Mouse (Mus musculus) G1E (cell line): ENCODE data around the gene Tnnt3.

Experiments used
- CTCF ChIP-seq: IDR thresholded peaks from 2 replicates; pipeline ENCODE4 v1.5.1; 2012; ENCODE audit warnings: low read depth, low read length, inconsistent platforms, mixed read lengths
- GATA1 ChIP-seq: IDR thresholded peaks from 2 replicates; pipeline ENCODE4 v1.6.1; 2012; ENCODE audit warnings: borderline replicate concordance, low read length, inconsistent platforms, mixed read lengths
- POLR2AphosphoS5 ChIP-seq: IDR thresholded peaks from 2 replicates; pipeline ENCODE4 v1.6.1; 2012; ENCODE audit warnings: low read depth, low read length, inconsistent platforms; ENCODE audit not compliant: insufficient replicate concordance
- TAL1 ChIP-seq: conservative IDR thresholded peaks from 2 replicates; pipeline ENCODE4 v1.6.1; 2012; ENCODE audit warnings: low read depth, low read length, inconsistent platforms, mixed read lengths

DNA sequence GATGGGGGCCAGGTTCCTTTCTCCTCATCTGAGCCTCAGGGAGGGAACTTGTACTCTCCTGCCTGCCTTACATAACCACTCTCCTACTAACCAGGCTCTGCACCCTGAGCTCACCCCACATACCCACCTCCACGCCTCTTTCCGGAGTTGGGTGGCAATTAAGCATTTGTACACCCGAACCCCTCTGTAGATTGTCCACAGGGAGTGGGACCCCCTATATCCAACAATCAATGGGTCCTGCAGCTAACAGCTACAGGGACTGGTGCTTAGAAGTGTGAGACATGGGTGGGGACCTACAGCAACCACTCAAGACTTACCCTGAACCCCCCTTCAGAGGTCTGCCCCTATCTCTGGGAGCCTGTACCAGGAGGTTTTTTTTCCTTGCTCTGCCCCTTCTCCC is 18.0 kb upstream of the Tnnt3 start:
- TF ChIP-seq CTCF: no peak
- TF ChIP-seq GATA1: no peak
- no peak for TF ChIP-seq POLR2AphosphoS5
- no peak for TF ChIP-seq TAL1
